8 mouse cellular contexts compared by ENCODE assay signal in the genomic region with DNA sequence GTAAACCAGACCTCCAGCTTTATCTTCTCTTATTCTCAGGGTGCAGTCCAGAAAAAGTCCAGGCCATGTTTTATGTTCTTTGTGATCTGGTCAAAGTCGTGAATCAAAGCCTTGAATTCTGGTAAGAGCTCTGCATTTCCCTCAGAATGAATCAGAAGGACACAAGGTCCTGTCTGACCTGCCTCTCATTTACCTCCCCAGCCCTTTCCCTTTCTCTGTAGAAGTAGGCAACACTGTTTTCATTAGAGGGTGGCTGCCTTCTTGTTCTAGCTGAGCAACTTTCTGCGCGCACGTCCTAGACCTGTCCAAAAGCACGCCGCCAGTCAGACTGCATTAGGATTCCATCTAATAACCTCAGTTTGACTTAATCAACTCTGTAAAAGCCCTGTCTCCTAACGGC. TPM values are rescaled to one million over a fixed set of nuclear protein-coding genes. Genes with fewer than 3 reads are reported as not detected.
DNase-seq lines count a peak whose midpoint lies in the region; ATAC-seq and TF ChIP-seq lines count a peak whose summit lies in the region.

No protein-coding gene starts in this region.

- no peaks in the 10 kb centered on the region for H3K36me3 ChIP-seq in ES-E14 (ENCODE audit: control insufficient read depth, insufficient read depth, low read length, poor library complexity, severe bottlenecking)
- no peaks in the 10 kb centered on the region for H3K36me3 ChIP-seq in forebrain, embryonic 13.5 days (ENCODE audit: poor library complexity, severe bottlenecking)
- no peaks in the 10 kb centered on the region for H3K36me3 ChIP-seq in limb, embryonic 14.5 days (ENCODE audit: control insufficient read depth, insufficient read depth, low read length)

- no peak for ATAC-seq in forebrain, embryonic 13.5 days
- no peak for ATAC-seq in limb, embryonic 14.5 days (ENCODE audit: low FRiP score, low read depth)

- WGBS in forebrain, embryonic 13.5 days = 16% methylated on average over 7 of the region's 7 CpGs
- WGBS in limb, embryonic 14.5 days = 14% methylated on average over 7 of the region's 7 CpGs

- peak overlapping the region; percentile 60 for H3K4me2 ChIP-seq in forebrain, embryonic 13.5 days
- H3K4me2 ChIP-seq in limb, embryonic 14.5 days (replicated peaks; ENCODE audit: low read depth, low read length, severe bottlenecking) = peak overlapping the region; percentile 49

- H3K4me3 ChIP-seq in ES-E14 (ENCODE audit: insufficient read depth in 1 of 2, low read depth in 1 of 2, low read length in 2 of 2, poor library complexity in 1 of 2, severe bottlenecking in 1 of 2) = peak overlapping the region; percentile 63 to 91
- peak overlapping the region; percentile 52 for H3K4me3 ChIP-seq in forebrain, embryonic 13.5 days
- peak overlapping the region; percentile 50 for H3K4me3 ChIP-seq in limb, embryonic 14.5 days (replicated peaks; ENCODE audit: low read length)

- in situ Hi-C loops in ES-E14 (cut with MboI; ENCODE audit: low sequenced_read_pairs in 2 of 2, unreplicated experiment in 2 of 2) = no loop called here

- no peaks in the 10 kb centered on the region for H3K9me3 ChIP-seq in ES-E14 (ENCODE audit: control insufficient read depth, insufficient read depth, low read depth, low read length)
- H3K9me3 ChIP-seq in forebrain, embryonic 13.5 days (replicated peaks) = no peaks in the 10 kb centered on the region
- no peaks in the 10 kb centered on the region for H3K9me3 ChIP-seq in limb, embryonic 14.5 days (ENCODE audit: control insufficient read depth, low read length)

- H3K4me1 ChIP-seq in ES-E14 (ENCODE audit: control insufficient read depth in 2 of 2, insufficient read depth in 2 of 2, low read length in 2 of 2, poor library complexity in 1 of 2) = peaks cover 0 to 13% of the 10 kb centered on the region in 2 experiments; a peak in 2 of 4 replicates
- peaks cover 21% of the 10 kb centered on the region for H3K4me1 ChIP-seq in forebrain, embryonic 13.5 days
- H3K4me1 ChIP-seq in limb, embryonic 14.5 days (ENCODE audit: control insufficient read depth, insufficient read depth, low read length) = peaks cover 21% of the 10 kb centered on the region

- peak overlapping the region; percentile 77 for H3K9ac ChIP-seq in ES-E14 (ENCODE audit: insufficient read depth, low read depth, low read length, poor library complexity, severe bottlenecking)
- H3K9ac ChIP-seq in forebrain, embryonic 13.5 days = peak overlapping the region; percentile 73
- peak overlapping the region; percentile 73 for H3K9ac ChIP-seq in limb, embryonic 14.5 days (ENCODE audit: low read depth, low read length, severe bottlenecking)

- DNase-seq in adrenal gland, adult (ENCODE audit: inconsistent age in 2 of 2, low spot score in 1 of 2) = peak; percentile 64 to 88
- DNase-seq in adrenal gland, postnatal 25 days = no peak
- no peak for DNase-seq in ES-E14 (ENCODE audit: low read depth, low spot score)
- no peak for DNase-seq in limb, embryonic 14.5 days (ENCODE audit: low spot score)
- DNase-seq in layer of hippocampus, adult 11-12 months (ENCODE audit: low spot score) = no peak
- DNase-seq in cerebellum, postnatal 4 days (ENCODE audit: low spot score in 2 of 2) = no peak
- no peak for DNase-seq in ovary, postnatal 10 days (ENCODE audit: low spot score)

- no peak for TF ChIP-seq POLR2A in limb, embryonic 14.5 days (IDR thresholded peaks at IDR 0.05; ENCODE audit: borderline replicate concordance, extremely low read depth, insufficient read depth, insufficient read length)

- H3K27ac ChIP-seq in ES-E14 (ENCODE audit: insufficient read depth, low read depth, low read length, poor library complexity, severe bottlenecking) = peak overlapping the region; percentile 99
- H3K27ac ChIP-seq in forebrain, embryonic 13.5 days = peak overlapping the region; percentile 99
- peak overlapping the region; percentile 99 for H3K27ac ChIP-seq in limb, embryonic 14.5 days (replicated peaks; ENCODE audit: low read depth, low read length)

- no peaks in the 10 kb centered on the region for H3K27me3 ChIP-seq in forebrain, embryonic 13.5 days
- H3K27me3 ChIP-seq in limb, embryonic 14.5 days (ENCODE audit: control insufficient read depth, insufficient read depth, low read length) = no peaks in the 10 kb centered on the region

TF ChIP-seq in ES-E14, 5 proteins besides CTCF, POLR2A, EP300 and RAD21:
- no peak for TF ChIP-seq HCFC1 (IDR thresholded peaks at IDR 0.05; ENCODE audit: borderline replicate concordance, insufficient read depth, low read length)
- no peak for TF ChIP-seq ZNF384 (IDR thresholded peaks at IDR 0.05; ENCODE audit: low read depth, low read length)
- no peak for TF ChIP-seq ZC3H11A (IDR thresholded peaks at IDR 0.05; ENCODE audit: borderline replicate concordance, low read depth, low read length)
- TF ChIP-seq MAFK (IDR thresholded peaks at IDR 0.05; ENCODE audit: insufficient read depth, low read depth, low read length) = no peak
- no peak for TF ChIP-seq CHD2 (IDR thresholded peaks at IDR 0.05; ENCODE audit: low read depth, low read length)

RNA-seq across cellular contexts. Expression of gene Tmpo, which starts 0.8 kb away (rescaled TPM):
- total RNA-seq in adrenal gland, postnatal 25 days (2021) = 119 and 123 TPM in 2 replicates
- total RNA-seq in ES-E14 (2012; rRNA removed) = 176 and 189 TPM in 2 replicates
- 250 and 265 TPM in 2 replicates for polyA plus RNA-seq in forebrain, embryonic 13.5 days (2015; fragmentation: Nextera tagmentation; extraction: Ambion mirVana)
- 285 and 340 TPM in 2 replicates for polyA plus RNA-seq in limb, embryonic 14.5 days (2012; rRNA removed)
- polyA plus RNA-seq in limb, embryonic 14.5 days (2014; fragmentation: Nextera tagmentation; extraction: Ambion mirVana) = 239 and 276 TPM in 2 replicates

RNA-seq across cellular contexts. Expression of gene Slc25a3, which starts 56.4 kb away (rescaled TPM):
- 873 and 948 TPM in 2 replicates for total RNA-seq in adrenal gland, postnatal 25 days (2021)
- 328 and 481 TPM in 2 replicates for total RNA-seq in ES-E14 (2012; rRNA removed)
- 439 and 465 TPM in 2 replicates for polyA plus RNA-seq in forebrain, embryonic 13.5 days (2015; fragmentation: Nextera tagmentation; extraction: Ambion mirVana)
- polyA plus RNA-seq in limb, embryonic 14.5 days (2012; rRNA removed) = 420 and 469 TPM in 2 replicates
- polyA plus RNA-seq in limb, embryonic 14.5 days (2014; fragmentation: Nextera tagmentation; extraction: Ambion mirVana) = 458 and 481 TPM in 2 replicates

Comparison
In these comparisons a context has a peak if more than half of its experiments do, and no peak if none do; other contexts are left out.
1. DNase-seq: peak in adrenal gland, adult (2 of 2); none in adrenal gland, postnatal 25 days (single experiment), ES-E14 (single experiment), limb, embryonic 14.5 days (single experiment), layer of hippocampus, adult 11-12 months (single experiment), cerebellum, postnatal 4 days (0 of 2) and ovary, postnatal 10 days (single experiment).
2. Peak in every context shown above with its lines, with median percentiles within 50 percentile points of each other: H3K27ac ChIP-seq, H3K4me3 ChIP-seq and H3K9ac ChIP-seq.